Mouse (Mus musculus): Measurements from ENCODE around the gene Nova1.

- TF ChIP-seq ZNF384 (IDR thresholded peaks at IDR 0.05; ENCODE audit: low read depth, low read length) (no peak), MAFK (IDR thresholded peaks at IDR 0.05; ENCODE audit: insufficient read depth, low read depth, low read length) (0 out of 2 replicates have a peak, but pooled peaks have one; percentile 19)
Measured at GRCm38 (mm10) chr12:46780983-46781382, 37.7 kb downstream of the Nova1 start.
